ENCODE assay signal across 20 mouse cellular contexts in genomic region chrX:168571808-168572207, GRCm38 (mm10). TPM values are rescaled to one million over a fixed set of nuclear protein-coding genes. Genes with fewer than 3 reads are reported as not detected.
"Had no signal": no experiment of that assay in that cellular context is flagged by ENCODE, and none has a peak within 500 bp of the region (broad histone marks: within the 10 kb centered on the region; RNA-seq: fewer than 3 reads in every experiment).

No protein-coding gene starts in this region.

- H3K4me3 ChIP-seq: neural tube, embryonic 12.5 days; neural tube, embryonic 13.5 days; neural tube, embryonic 15.5 days; stomach, embryonic 15.5 days had no signal

- H3K9ac ChIP-seq: neural tube, embryonic 12.5 days; neural tube, embryonic 13.5 days; neural tube, embryonic 15.5 days; stomach, embryonic 15.5 days had no signal

- H3K4me2 ChIP-seq: neural tube, embryonic 12.5 days; neural tube, embryonic 13.5 days; neural tube, embryonic 15.5 days; stomach, embryonic 15.5 days had no signal

- H3K36me3 ChIP-seq: neural tube, embryonic 12.5 days; neural tube, embryonic 13.5 days; neural tube, embryonic 15.5 days; stomach, embryonic 15.5 days had no signal

- H3K9me3 ChIP-seq: neural tube, embryonic 12.5 days; neural tube, embryonic 13.5 days; neural tube, embryonic 15.5 days; stomach, embryonic 15.5 days had no signal

- H3K4me1 ChIP-seq: neural tube, embryonic 12.5 days; neural tube, embryonic 13.5 days; neural tube, embryonic 15.5 days; stomach, embryonic 15.5 days had no signal

- H3K27me3 ChIP-seq: neural tube, embryonic 12.5 days; stomach, embryonic 15.5 days had no signal

- H3K27ac ChIP-seq: neural tube, embryonic 12.5 days; neural tube, embryonic 13.5 days; neural tube, embryonic 15.5 days; stomach, embryonic 15.5 days; stomach, postnatal 0 days had no signal

- DNase-seq: retina, postnatal 1 day; right cerebral cortex, adult 18-20 months; right cerebral cortex, postnatal 14 days; right cerebral cortex, postnatal 25 days; right cerebral cortex, postnatal 4 days; spleen, adult 18-20 months; thymus, adult 18-20 months; thymus, adult 2 months; thymus, postnatal 14 days; thymus, postnatal 25 days; thymus, postnatal 36 days; thymus, postnatal 4 days had no signal

RNA-seq across cellular contexts. Expression of gene Frmpd4, which starts 5.2 kb away (rescaled TPM):
- total RNA-seq: neutrophil, adult 5-6 weeks had no signal
- polyA plus RNA-seq: spleen, adult 2 months; testis, adult 2 months had no signal
